12 mouse cellular contexts compared by ENCODE assay signal in genomic region chr11:59813276-59813675, GRCm38 (mm10). TPM values are rescaled to one million over a fixed set of nuclear protein-coding genes. Genes with fewer than 3 reads are reported as not detected.
"Had no signal": no experiment of that assay in that cellular context is flagged by ENCODE, and none has a peak within 500 bp of the region (broad histone marks: within the 10 kb centered on the region; RNA-seq: fewer than 3 reads in every experiment).

No protein-coding gene starts in this region.

- DNase-seq: kidney, adult 9 months; kidney, postnatal 14 days; kidney, postnatal 4 days; layer of hippocampus, postnatal 36 days; left cerebral cortex, postnatal 4 days; liver, postnatal 0 days; lung, embryonic 14.5 days; retina, postnatal 1 day; right cerebral cortex, postnatal 25 days; spleen, adult 18-20 months; thymus, postnatal 25 days had no signal

RNA-seq across cellular contexts. Expression of gene Pld6, which starts 25.8 kb away (rescaled TPM):
- total RNA-seq: megakaryocyte, adult 5-6 weeks had no signal
